Mouse (Mus musculus) hindbrain, embryonic 16.5 days (tissue): ENCODE measurements at regions not wholly inside any gene's neighbourhood (a gene's known extent, or its start where the extent isn't known, plus 50 kb on each side); places are given as distances from the start of the nearest gene placed in this dataset.

Experiments used
- ATAC-seq: fragments of 200-750 bp; cut with Nextera tagmentation; 2 replicates; pipeline ENCODE4 v1.8.0; 2017; ENCODE audit warnings: moderate TSS enrichment, moderate library complexity
- H3K27ac ChIP-seq: fragments of 300-500 bp; sonication (generic); 2 replicates; pipeline ENCODE4 v1.5.1; 2014; ENCODE audit warnings: low read depth, mild to moderate bottlenecking, control low read depth, low read length, moderate library complexity
- H3K27me3 ChIP-seq: fragments of 300-500 bp; sonication (generic); replicated peaks from 2 replicates; pipeline ENCODE4 v1.6.1; 2014; ENCODE audit warnings: low read length; ENCODE audit not compliant: control insufficient read depth, insufficient read depth
- H3K36me3 ChIP-seq: fragments of 300-500 bp; sonication (generic); 2 replicates; pipeline ENCODE4 v1.6.1; 2014; ENCODE audit warnings: mild to moderate bottlenecking, low read length, moderate library complexity, mixed read lengths; ENCODE audit not compliant: control insufficient read depth, insufficient read depth
- H3K4me1 ChIP-seq: fragments of 300-500 bp; sonication (generic); 2 replicates; pipeline ENCODE4 v1.6.1; 2014; ENCODE audit warnings: low read depth, low read length; ENCODE audit not compliant: control insufficient read depth, insufficient read depth
- H3K4me2 ChIP-seq: fragments of 300-500 bp; sonication (generic); 2 replicates; pipeline ENCODE4 v1.6.1; 2014; ENCODE audit warnings: mild to moderate bottlenecking, low read length, control low read depth, moderate library complexity
- H3K4me3 ChIP-seq: fragments of 300-500 bp; sonication (generic); 2 replicates; pipeline ENCODE4 v1.5.1; 2014; ENCODE audit warnings: mild to moderate bottlenecking, low read length, control low read depth, moderate library complexity
- H3K9ac ChIP-seq: fragments of 300-500 bp; sonication (generic); 2 replicates; pipeline ENCODE4 v1.6.1; 2014; ENCODE audit warnings: low read depth, mild to moderate bottlenecking, control low read depth, low read length, moderate library complexity
- H3K9me3 ChIP-seq: fragments of 300-500 bp; sonication (generic); 2 replicates; pipeline ENCODE4 v1.6.1; 2014; ENCODE audit warnings: mild to moderate bottlenecking, low read length, moderate library complexity; ENCODE audit not compliant: control insufficient read depth
- WGBS: fragments of 180-500 bp; shearing (Covaris S2); extraction: QIAGEN DNeasy Blood & Tissue Kit; methylation state at CpG from one replicate; pipeline ENCODE4 v1.1.7; 2014; 5-methylcytosine and 5-hydroxymethylcytosine counted together

DNA sequence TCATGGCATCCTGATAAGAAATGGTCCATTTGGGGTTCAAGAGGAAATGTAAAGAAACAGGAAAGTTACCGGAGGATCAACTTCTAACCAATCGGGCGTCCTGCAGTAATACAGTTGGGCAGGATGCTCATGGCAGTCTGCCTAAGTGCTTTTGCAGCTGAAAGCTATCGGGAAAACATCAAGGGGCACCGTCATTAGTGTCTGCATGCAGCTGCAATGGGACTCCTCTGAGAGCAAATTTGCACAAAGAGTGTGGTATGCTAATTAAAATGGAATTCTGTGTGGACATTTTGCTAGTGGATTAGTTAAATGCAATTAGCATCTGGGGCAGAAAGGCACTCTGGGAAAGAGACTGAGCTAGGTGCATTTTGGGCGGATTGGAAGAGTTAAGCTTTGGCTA, 160.3 kb downstream of the Utp18 start:
- Histone ChIP-seq H3K36me3 (no peaks in the 10 kb centered on the region), H3K4me2 (no peak overlapping the region), H3K9ac (no peak overlapping the region), H3K27me3 (no peaks in the 10 kb centered on the region), H3K9me3 (no peaks in the 10 kb centered on the region), H3K27ac (no peak overlapping the region), H3K4me3 (no peak overlapping the region), H3K4me1 (no peaks in the 10 kb centered on the region)
- no peak for ATAC-seq
- 45% methylated on average over 6 of the region's 6 CpGs for WGBS

DNA sequence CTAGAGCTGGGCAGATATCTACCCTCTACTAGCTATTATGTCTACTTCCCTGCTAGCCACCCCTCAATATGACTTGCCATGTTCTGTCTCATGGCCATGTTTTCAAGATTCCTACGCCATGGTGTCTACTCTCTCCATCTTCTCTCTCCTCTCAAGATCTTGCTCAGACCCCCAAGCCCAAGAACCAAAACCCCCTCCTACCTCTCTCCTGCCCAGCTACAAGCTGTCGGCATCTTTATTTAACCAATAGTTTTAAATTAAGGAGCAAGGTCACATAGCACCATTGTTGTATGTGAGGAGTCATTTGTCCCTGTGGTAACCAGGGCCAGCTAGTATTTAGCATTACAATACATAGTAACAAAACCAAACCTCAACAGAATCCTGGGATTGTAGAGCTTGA, 166.4 kb downstream of the Utp18 start:
- no peak overlapping the region for H3K27ac ChIP-seq
- 58% methylated on average over 2 of the region's 2 CpGs for WGBS
- no peak for ATAC-seq
- no peak overlapping the region for H3K4me2 ChIP-seq
- H3K27me3 ChIP-seq = no peaks in the 10 kb centered on the region
- H3K4me1 ChIP-seq = no peaks in the 10 kb centered on the region
- H3K9ac ChIP-seq = no peak overlapping the region
- no peaks in the 10 kb centered on the region; the same call in 1 of the 2 replicates for H3K9me3 ChIP-seq
- H3K36me3 ChIP-seq = no peaks in the 10 kb centered on the region
- no peak overlapping the region for H3K4me3 ChIP-seq

DNA sequence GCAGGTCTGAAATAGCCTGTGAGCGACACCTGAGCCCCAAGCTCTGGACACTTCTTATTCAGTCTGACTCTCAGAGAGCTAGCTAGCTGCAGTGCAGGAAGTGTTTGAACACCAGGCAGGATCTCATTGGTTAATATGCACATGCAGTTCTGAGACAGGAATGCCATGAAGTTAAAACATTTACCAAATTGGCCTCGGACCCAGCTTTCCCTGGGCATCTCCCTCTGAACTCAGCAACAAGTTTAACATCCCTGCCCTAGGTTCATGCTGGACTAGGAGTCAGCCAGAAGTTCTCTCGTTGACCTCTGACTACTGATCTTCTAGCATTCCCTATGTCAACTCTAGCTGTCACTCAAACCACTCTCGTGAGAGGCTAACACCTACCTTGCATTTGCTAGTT, 175.9 kb downstream of the Utp18 start:
- WGBS = 76% methylated on average over 4 of the region's 4 CpGs
- H3K9ac ChIP-seq = no peak overlapping the region
- H3K27me3 ChIP-seq = no peaks in the 10 kb centered on the region
- H3K36me3 ChIP-seq = no peaks in the 10 kb centered on the region
- no peaks in the 10 kb centered on the region for H3K9me3 ChIP-seq
- H3K27ac ChIP-seq = no peak overlapping the region
- H3K4me3 ChIP-seq = no peak overlapping the region
- no peak for ATAC-seq
- H3K4me1 ChIP-seq = no peaks in the 10 kb centered on the region
- no peak overlapping the region for H3K4me2 ChIP-seq

DNA sequence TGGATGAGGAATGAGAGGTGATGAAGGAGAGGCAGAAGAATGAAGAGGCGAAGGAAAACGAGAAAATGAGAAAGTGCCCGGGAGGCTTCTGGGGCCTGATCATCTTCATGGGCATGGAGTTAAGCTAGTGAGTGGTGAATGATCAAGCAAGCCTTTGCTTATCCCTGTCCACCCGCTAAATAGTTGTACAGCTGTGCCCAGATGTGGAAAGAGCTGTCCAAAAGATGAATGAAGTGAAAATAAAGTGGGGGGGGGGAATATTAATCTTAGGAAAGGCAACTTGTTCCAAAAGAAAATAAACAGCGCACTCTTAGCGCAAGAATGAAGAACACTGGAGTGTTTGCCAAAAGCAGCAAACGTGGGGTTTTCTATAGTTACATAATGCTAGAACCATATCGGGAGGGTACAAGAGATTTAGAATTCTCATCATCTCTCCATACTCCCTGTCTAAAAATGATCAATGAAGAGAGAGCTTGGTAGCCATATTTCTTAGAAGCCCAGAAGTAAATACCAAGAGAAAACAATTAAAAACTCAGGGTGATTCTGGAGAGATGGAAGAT, 188.5 kb downstream of the Utp18 start:
- H3K36me3 ChIP-seq = no peaks in the 10 kb centered on the region
- H3K9me3 ChIP-seq = no peaks in the 10 kb centered on the region
- ATAC-seq = no peak
- H3K4me3 ChIP-seq = no peak overlapping the region
- no peak overlapping the region for H3K9ac ChIP-seq
- no peak overlapping the region for H3K27ac ChIP-seq
- H3K4me1 ChIP-seq = no peaks in the 10 kb centered on the region
- no peak overlapping the region for H3K4me2 ChIP-seq
- WGBS = 89% methylated on average over 8 of the region's 8 CpGs
- H3K27me3 ChIP-seq = no peaks in the 10 kb centered on the region

DNA sequence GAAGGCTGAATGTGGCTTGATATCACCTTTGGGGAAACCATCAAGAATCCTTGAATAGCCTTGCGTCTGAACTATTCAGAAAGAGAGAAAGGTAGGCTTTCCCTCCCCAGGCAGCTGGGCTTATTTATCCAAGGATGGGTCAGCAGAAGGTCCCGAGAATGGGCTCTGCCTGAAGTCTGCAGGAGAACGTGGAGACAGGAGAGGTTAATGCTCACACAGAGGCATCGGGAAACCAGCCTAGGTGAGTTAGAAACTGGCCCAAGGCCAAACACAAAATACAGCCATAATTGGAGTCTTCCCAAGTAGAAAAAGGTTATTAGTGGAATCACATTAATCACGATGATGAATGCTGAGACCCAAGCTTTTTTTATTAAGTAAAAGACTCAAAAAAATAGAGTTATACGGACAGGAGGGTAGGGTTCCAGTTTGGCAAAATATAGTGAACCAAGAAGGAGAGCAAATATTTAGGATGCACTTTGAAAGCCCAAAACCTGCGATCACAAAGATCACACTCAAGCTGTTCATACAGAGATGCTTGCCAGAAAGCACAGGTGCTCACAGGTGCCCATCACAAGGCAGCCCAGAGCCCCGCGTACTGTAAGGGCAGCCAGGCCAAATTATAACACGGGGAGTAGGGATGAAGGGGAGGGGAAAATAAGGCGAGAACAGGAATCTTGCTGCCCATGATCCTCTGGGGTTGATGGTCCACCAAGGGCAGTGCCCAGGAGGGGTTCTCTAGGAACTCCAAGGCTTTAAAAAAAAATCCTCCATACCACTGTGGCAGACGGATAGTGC, 189.3 kb downstream of the Utp18 start:
- whole genome bisulfite sequencing = 73% methylated on average over 12 of the region's 12 CpGs
- Histone ChIP-seq H3K4me2 (no peak overlapping the region), H3K9me3 (no peaks in the 10 kb centered on the region), H3K27ac (no peak overlapping the region), H3K9ac (no peak overlapping the region), H3K4me3 (no peak overlapping the region), H3K4me1 (no peaks in the 10 kb centered on the region), H3K36me3 (no peaks in the 10 kb centered on the region), H3K27me3 (no peaks in the 10 kb centered on the region)
- ATAC-seq = no peak

DNA sequence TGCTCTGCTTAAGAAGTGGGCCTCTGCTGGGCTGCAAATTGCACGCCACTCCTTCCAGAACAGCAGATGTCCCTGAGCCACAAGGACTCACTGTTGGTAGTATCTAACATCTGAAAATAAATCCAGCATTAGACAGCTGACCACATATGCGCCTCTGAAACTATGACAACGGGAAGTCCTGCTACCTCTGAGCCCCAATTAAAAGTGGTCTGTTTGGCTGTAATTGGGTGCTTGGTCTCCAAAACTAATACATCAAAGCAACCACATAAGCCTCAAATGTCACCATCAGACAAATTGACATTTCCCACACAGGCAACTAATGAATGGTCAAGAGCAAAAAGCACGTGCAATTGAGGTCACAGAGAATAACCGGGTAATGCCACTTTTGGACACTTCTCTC, 201.9 kb downstream of the Utp18 start:
- Histone ChIP-seq H3K9me3 (no peaks in the 10 kb centered on the region), H3K36me3 (no peaks in the 10 kb centered on the region), H3K9ac (no peak overlapping the region), H3K27me3 (no peaks in the 10 kb centered on the region), H3K27ac (no peak overlapping the region), H3K4me1 (no peaks in the 10 kb centered on the region), H3K4me3 (no peak overlapping the region), H3K4me2 (no peak overlapping the region)
- ATAC-seq = no peak
- WGBS = 79% methylated on average over 5 of the region's 5 CpGs

DNA sequence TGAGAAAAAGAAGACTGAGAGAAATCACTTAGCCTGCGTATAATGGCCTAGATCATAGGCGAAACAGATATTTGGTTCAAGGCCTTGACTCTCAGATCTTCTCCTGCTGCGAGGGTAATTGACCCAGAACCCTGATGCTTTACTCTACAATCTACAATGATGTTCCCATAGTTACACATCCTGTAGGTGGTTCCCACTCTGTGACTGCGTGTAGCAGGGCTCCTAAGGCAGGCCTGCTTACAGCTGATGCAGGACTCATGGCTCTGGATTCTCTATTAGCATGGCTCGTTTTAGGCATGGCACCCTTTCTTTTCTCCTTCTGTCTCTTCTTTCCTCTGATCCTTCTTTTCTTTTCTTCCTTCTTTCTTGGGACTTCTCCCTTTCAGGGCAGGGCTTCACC, 209.3 kb downstream of the Utp18 start:
- Histone ChIP-seq H3K4me1 (no peaks in the 10 kb centered on the region), H3K9ac (no peak overlapping the region), H3K27me3 (no peaks in the 10 kb centered on the region), H3K9me3 (no peaks in the 10 kb centered on the region), H3K4me3 (no peak overlapping the region), H3K27ac (no peak overlapping the region), H3K36me3 (no peaks in the 10 kb centered on the region), H3K4me2 (no peak overlapping the region)
- no peak for ATAC-seq
- 79% methylated on average over 5 of the region's 5 CpGs for WGBS

DNA sequence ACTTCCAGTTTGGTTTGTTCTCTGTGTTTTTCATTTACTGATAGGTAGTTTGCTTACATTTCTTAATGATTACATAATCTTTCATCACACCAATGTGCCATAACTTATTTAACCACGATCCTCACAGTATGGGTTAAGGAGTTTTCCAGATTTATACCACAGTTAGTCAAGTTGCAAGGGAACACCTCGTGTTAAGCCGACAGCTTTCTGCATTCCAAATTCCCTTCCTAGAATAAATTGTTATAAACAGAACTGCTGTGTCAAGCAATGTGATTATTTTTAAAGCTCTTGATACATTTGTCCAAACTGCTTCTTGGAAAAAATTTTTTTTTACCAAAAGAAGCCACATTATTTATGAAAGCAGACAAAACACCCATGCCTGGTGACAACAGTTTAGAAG, 213.5 kb downstream of the Utp18 start:
- H3K27me3 ChIP-seq = no peaks in the 10 kb centered on the region
- no peak overlapping the region for H3K4me3 ChIP-seq
- no peaks in the 10 kb centered on the region for H3K4me1 ChIP-seq
- H3K4me2 ChIP-seq = no peak overlapping the region
- ATAC-seq = no peak
- H3K27ac ChIP-seq = no peak overlapping the region
- no peaks in the 10 kb centered on the region for H3K36me3 ChIP-seq
- H3K9me3 ChIP-seq = no peaks in the 10 kb centered on the region
- H3K9ac ChIP-seq = no peak overlapping the region
- 83% methylated on average over 3 of the region's 3 CpGs for WGBS

DNA sequence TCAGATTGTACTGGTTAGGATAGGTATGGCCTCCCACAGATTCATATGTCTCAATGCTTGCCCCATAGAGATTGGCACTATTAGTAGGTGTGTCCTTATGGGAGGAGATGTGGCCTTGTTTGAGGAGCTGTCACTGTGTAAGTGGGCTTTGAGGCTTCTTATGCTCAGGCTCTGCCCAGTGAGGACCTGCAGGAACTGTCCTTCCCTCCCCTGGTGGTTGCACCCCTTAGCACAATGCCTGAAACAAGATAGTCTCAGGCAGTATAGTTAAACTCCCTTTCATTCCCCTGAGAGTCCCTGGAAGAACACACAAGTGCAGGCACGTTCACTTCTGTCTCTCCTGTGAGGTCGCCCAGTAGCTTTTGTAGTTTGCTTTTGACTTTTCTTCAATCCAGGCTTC, 223.9 kb downstream of the Utp18 start:
- Histone ChIP-seq H3K27ac (no peak overlapping the region), H3K9me3 (no peaks in the 10 kb centered on the region), H3K9ac (no peak overlapping the region), H3K4me2 (no peak overlapping the region), H3K27me3 (no peaks in the 10 kb centered on the region), H3K36me3 (no peaks in the 10 kb centered on the region), H3K4me3 (no peak overlapping the region), H3K4me1 (no peaks in the 10 kb centered on the region)
- ATAC-seq = no peak
- 32% methylated on average over 2 of the region's 2 CpGs for WGBS
